Mouse (Mus musculus): ENCODE measurements around the gene Snu13. TPM values are rescaled to one million over a fixed set of nuclear protein-coding genes. Genes with fewer than 3 reads are reported as not detected.

Snu13 gene
- total and polyA plus RNA-seq, 2 experiments from 2014 or later: 109 to 204 TPM

- Histone ChIP-seq H3K27ac (ENCODE audit: low read depth) (no peak overlapping the region), H3K4me1 (ENCODE audit: control insufficient read depth, insufficient read depth) (no peaks in the 10 kb centered on the region), H3K9ac (replicated peaks; ENCODE audit: low read depth, low read length) (no peak overlapping the region), H3K4me3 (ENCODE audit: low read depth, low read length) (no peak overlapping the region), H3K27me3 (ENCODE audit: control insufficient read depth, insufficient read depth, low read length) (no peaks in the 10 kb centered on the region), H3K9me3 (replicated peaks; ENCODE audit: control insufficient read depth, low read length) (no peaks in the 10 kb centered on the region), H3K4me2 (ENCODE audit: low read depth, low read length) (no peak overlapping the region), H3K36me3 (replicated peaks; ENCODE audit: control insufficient read depth, insufficient read depth, low read length) (peaks cover 61% of the 10 kb centered on the region)
- TF ChIP-seq EP300 (IDR thresholded peaks at IDR 0.05; ENCODE audit: low read depth) (no peak), CTCF (IDR thresholded peaks at IDR 0.05; ENCODE audit: low read depth) (peak; percentile 69)
- DNase-seq (ENCODE audit: low spot score) (peak; percentile 53), ATAC-seq (ENCODE audit: insufficient read depth, low read depth) (peak; percentile 51; the same call in 1 of the 2 replicates)
- 96% methylated on average over 1 of the region's 1 CpGs for WGBS
Observed at GRCm38 (mm10) chr15:82040650-82041049, 6.7 kb downstream of the Snu13 start.

GRCm38 (mm10) chr15:82035904-82036689 lies 11.3 kb downstream of the Snu13 start:
- H3K9ac ChIP-seq (replicated peaks; ENCODE audit: low read depth, low read length): no peak overlapping the region
- TF ChIP-seq CTCF (IDR thresholded peaks at IDR 0.05; ENCODE audit: low read depth) (peak; percentile 44), EP300 (IDR thresholded peaks at IDR 0.05; ENCODE audit: low read depth) (no peak)
- ATAC-seq (ENCODE audit: insufficient read depth, low read depth) (no peak), DNase-seq (ENCODE audit: low spot score) (peak; percentile 43)
- peaks cover 71% of the 10 kb centered on the region for H3K36me3 ChIP-seq (replicated peaks; ENCODE audit: control insufficient read depth, insufficient read depth, low read length)
- H3K27me3 ChIP-seq (ENCODE audit: control insufficient read depth, insufficient read depth, low read length): no peaks in the 10 kb centered on the region
- 73% methylated on average over 12 of the region's 12 CpGs for WGBS
- H3K4me3 ChIP-seq (ENCODE audit: low read depth, low read length): no peak overlapping the region
- no peaks in the 10 kb centered on the region for H3K9me3 ChIP-seq (replicated peaks; ENCODE audit: control insufficient read depth, low read length)
- no peak overlapping the region for H3K4me2 ChIP-seq (ENCODE audit: low read depth, low read length)
- H3K4me1 ChIP-seq (ENCODE audit: control insufficient read depth, insufficient read depth): no peaks in the 10 kb centered on the region
- H3K27ac ChIP-seq (ENCODE audit: low read depth): no peak overlapping the region

- WGBS: 91% methylated on average over 4 of the region's 4 CpGs
- no peaks in the 10 kb centered on the region for H3K4me1 ChIP-seq (ENCODE audit: control insufficient read depth, insufficient read depth)
- DNase-seq (ENCODE audit: low spot score) (no peak), ATAC-seq (ENCODE audit: insufficient read depth, low read depth) (no peak)
- no peak within 1 kb of the TSS for H3K27ac ChIP-seq (ENCODE audit: low read depth)
- H3K36me3 ChIP-seq (replicated peaks; ENCODE audit: control insufficient read depth, insufficient read depth, low read length): peaks cover 73% of the 10 kb centered on the region
- no peak for TF ChIP-seq CTCF (IDR thresholded peaks at IDR 0.05; ENCODE audit: low read depth)
- TF ChIP-seq EP300 (IDR thresholded peaks at IDR 0.05; ENCODE audit: low read depth): no peak
- no peak within 1 kb of the TSS for H3K4me3 ChIP-seq (ENCODE audit: low read depth, low read length)
- no peak within 1 kb of the TSS for H3K4me2 ChIP-seq (ENCODE audit: low read depth, low read length)
- no peak within 1 kb of the TSS for H3K9ac ChIP-seq (replicated peaks; ENCODE audit: low read depth, low read length)
- no peaks in the 10 kb centered on the region for H3K9me3 ChIP-seq (replicated peaks; ENCODE audit: control insufficient read depth, low read length)
- H3K27me3 ChIP-seq (ENCODE audit: control insufficient read depth, insufficient read depth, low read length): no peaks in the 10 kb centered on the region
Observed at GRCm38 (mm10) chr15:82033762-82034161, 13.6 kb downstream of the Snu13 start, which contains the start of gene Desi1. Desi1 (minus strand) TSS chr15:82033862.

GRCm38 (mm10) chr15:82032386-82032785 lies 15.0 kb downstream of the Snu13 start:
- H3K4me2 ChIP-seq (ENCODE audit: low read depth, low read length): no peak overlapping the region
- H3K4me1 ChIP-seq (ENCODE audit: control insufficient read depth, insufficient read depth): no peaks in the 10 kb centered on the region
- H3K27ac ChIP-seq (ENCODE audit: low read depth): no peak overlapping the region
- H3K36me3 ChIP-seq (replicated peaks; ENCODE audit: control insufficient read depth, insufficient read depth, low read length): peaks cover 73% of the 10 kb centered on the region
- 91% methylated on average over 7 of the region's 7 CpGs for WGBS
- no peak overlapping the region for H3K9ac ChIP-seq (replicated peaks; ENCODE audit: low read depth, low read length)
- no peak for DNase-seq (ENCODE audit: low spot score)
- H3K27me3 ChIP-seq (ENCODE audit: control insufficient read depth, insufficient read depth, low read length): no peaks in the 10 kb centered on the region
- no peak for ATAC-seq (ENCODE audit: insufficient read depth, low read depth)
- TF ChIP-seq CTCF (IDR thresholded peaks at IDR 0.05; ENCODE audit: low read depth): no peak
- TF ChIP-seq EP300 (IDR thresholded peaks at IDR 0.05; ENCODE audit: low read depth): no peak
- H3K9me3 ChIP-seq (replicated peaks; ENCODE audit: control insufficient read depth, low read length): no peaks in the 10 kb centered on the region
- H3K4me3 ChIP-seq (ENCODE audit: low read depth, low read length): no peak overlapping the region

GRCm38 (mm10) chr15:82027726-82028125 lies 19.7 kb downstream of the Snu13 start:
- TF ChIP-seq CTCF (IDR thresholded peaks at IDR 0.05; ENCODE audit: low read depth) (no peak), EP300 (IDR thresholded peaks at IDR 0.05; ENCODE audit: low read depth) (no peak)
- Histone ChIP-seq H3K4me1 (ENCODE audit: control insufficient read depth, insufficient read depth) (no peaks in the 10 kb centered on the region), H3K27ac (ENCODE audit: low read depth) (peak overlapping the region; percentile 70; the same call in 1 of the 2 replicates), H3K27me3 (ENCODE audit: control insufficient read depth, insufficient read depth, low read length) (no peaks in the 10 kb centered on the region), H3K9ac (replicated peaks; ENCODE audit: low read depth, low read length) (no peak overlapping the region), H3K9me3 (replicated peaks; ENCODE audit: control insufficient read depth, low read length) (no peaks in the 10 kb centered on the region), H3K4me2 (ENCODE audit: low read depth, low read length) (no peak overlapping the region), H3K36me3 (replicated peaks; ENCODE audit: control insufficient read depth, insufficient read depth, low read length) (peaks cover 88% of the 10 kb centered on the region), H3K4me3 (ENCODE audit: low read depth, low read length) (no peak overlapping the region)
- 81% methylated on average over 7 of the region's 7 CpGs for WGBS
- DNase-seq (ENCODE audit: low spot score) (no peak), ATAC-seq (ENCODE audit: insufficient read depth, low read depth) (no peak)
